Mouse (Mus musculus): Measurements from ENCODE around the gene Kcnn3.

The Kcnn3 gene

GRCm38 (mm10) chr3:89569058-89569457 is 49.1 kb downstream of the Kcnn3 start:
- DNase-seq, result no peak

- DNase-seq, result no peak
Observed at GRCm38 (mm10) chr3:89569707-89570324, 49.9 kb downstream of the Kcnn3 start.

GRCm38 (mm10) chr3:89570362-89570761 is 50.4 kb downstream of the Kcnn3 start:
- no peak for DNase-seq

DNA sequence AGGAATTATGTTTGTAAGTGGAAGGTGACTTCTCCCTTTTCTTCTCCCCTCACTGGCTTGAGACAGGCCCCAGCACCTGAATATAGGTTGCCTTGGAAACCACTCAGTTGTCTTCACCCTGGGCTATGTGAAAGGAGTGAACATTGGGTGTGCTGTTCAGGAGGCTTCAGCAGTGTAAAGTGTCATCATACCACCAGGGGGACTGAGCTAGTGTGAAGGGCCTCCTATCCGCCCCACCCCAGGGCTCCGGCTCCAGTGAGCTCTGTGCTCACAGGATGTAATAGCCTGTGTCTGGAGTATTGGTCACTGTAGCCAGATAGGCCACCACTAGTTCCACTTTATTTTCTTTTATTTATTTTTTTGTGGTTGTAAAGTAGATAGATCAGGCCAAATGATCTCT is 54.3 kb downstream of the Kcnn3 start:
- peak; percentile 61 to 75 for DNase-seq

DNA sequence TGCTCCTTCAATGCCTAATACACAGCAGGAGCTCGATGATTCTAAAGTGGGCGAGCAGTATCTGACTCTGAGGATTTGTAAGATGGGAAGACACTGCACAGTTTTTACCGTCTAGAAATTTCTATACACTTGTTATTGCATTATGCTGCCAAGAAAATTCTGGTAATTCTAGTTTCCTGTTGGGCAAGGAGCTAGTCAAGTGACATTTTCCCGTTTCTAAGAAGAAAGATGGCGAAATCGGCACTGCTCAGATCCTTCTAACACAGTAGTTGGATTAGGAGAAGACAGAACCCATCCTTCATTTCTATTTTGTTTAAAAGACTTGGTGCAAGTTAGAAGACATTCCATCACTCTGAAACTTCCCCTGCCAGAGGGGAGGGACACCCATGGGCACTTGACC is 56.4 kb downstream of the Kcnn3 start:
- no peak for DNase-seq

- no peak for DNase-seq
Observed at GRCm38 (mm10) chr3:89577154-89577553, 57.2 kb downstream of the Kcnn3 start.

DNA sequence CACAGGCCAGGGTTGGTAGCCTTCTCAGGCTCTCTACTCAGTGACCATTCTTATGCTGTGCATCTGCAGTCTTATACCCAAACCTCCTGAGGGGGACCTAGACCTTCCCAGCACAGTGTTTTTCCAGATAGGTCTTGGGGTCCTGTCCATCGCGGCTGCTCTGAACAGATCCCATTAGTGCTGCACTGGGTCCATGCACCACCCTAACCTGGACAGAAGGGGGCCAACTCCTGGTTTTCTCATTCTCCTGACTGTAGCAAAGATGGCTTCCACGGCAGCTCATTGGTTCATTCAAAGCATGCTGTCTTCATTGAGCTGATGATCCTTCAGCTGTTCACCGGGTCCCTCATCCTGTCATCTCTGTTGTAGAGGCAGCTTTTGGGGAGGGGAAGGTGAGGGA is 58.1 kb downstream of the Kcnn3 start:
- peak in 1 of 2 experiments; percentile 29 for DNase-seq

- DNase-seq, result peak in 1 of 2 experiments; percentile 30
Observed at GRCm38 (mm10) chr3:89578803-89579202, 58.8 kb downstream of the Kcnn3 start.

GRCm38 (mm10) chr3:89584254-89584653 is 64.3 kb downstream of the Kcnn3 start:
- DNase-seq, result no peak

DNA sequence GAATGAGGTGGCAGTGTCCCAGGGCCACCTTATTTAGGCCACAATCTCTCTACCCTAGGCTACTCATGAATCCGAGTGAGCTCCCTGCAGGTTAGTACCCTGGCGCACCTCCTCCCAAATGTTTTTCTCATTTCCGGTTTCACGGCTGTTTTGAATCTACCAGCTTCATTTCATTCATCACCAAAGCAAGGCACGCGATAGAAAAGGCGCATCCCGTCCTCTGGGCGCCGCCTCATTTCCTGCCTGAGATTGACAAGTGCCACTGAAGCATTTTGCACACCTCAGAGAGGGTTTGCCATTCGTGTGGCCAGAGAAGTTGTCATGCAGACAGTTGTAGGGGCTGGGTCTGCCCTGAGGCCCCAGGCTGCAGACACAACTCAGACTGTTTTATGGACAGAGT is 68.5 kb downstream of the Kcnn3 start:
- DNase-seq, result no peak

DNA sequence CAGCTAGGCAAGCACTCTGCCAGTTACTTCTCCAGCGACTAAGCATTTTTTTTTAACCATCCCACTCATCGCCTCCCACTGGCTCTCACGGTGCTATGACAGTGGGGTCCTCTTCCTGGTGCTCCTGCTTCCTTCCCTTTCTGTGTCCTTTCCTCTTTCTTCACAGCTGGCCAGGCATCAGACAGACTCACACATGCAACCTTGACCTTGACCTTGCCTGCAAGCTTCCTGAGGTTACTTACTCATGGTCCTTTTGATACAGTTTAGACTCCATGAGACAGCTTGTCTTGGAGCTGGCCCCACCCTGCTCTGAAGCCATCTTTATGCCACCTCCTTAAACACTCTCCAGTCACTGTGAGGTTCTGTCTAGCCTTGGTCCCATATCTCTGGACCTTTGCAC is 69.4 kb downstream of the Kcnn3 start:
- no peak for DNase-seq

DNA sequence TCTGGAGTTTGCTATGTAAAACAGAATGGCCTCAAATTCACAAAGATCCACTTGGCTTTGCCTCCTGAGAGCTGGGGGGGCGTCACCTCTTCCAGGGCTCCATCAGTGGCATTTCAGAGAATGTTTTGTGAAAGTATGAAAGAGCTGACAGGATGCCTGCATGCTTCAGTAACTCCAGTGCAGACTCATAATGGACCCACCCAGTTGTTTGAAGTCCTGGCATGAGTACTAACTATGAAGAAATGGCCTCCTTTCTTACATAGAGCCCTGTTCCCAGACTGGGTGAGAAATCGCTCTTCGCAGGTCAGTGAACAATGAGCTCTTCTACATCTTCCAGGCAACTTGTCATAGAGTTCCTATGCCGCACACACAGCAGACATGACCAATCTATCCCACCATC is 70.4 kb downstream of the Kcnn3 start:
- DNase-seq, result no peak

GRCm38 (mm10) chr3:89591461-89591860 is 71.5 kb downstream of the Kcnn3 start:
- no peak for DNase-seq

GRCm38 (mm10) chr3:89592809-89593208 is 72.8 kb downstream of the Kcnn3 start:
- no peak for DNase-seq

- DNase-seq, result no peak
Observed at GRCm38 (mm10) chr3:89593524-89593923, 73.6 kb downstream of the Kcnn3 start.

GRCm38 (mm10) chr3:89598361-89598760 is 78.4 kb downstream of the Kcnn3 start:
- no peak for DNase-seq

DNA sequence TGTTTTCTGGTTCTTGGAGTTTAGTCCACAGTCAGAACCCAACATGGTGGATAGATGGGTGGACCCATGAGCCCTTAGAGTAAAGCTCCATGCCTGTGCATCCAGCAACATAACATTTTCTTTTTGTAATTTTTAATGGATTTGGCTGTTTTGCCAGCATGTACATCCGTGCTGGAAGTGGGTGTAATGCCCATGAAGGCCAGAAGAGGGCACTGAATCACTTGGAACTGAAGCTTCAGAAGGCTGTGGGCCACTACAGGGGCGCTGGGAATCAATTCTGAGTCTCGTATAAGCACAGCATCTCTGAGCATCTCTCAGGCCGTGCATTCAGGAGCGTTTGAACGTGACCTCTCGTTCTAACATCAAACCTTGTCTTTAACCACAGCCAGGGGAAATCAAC is 79.0 kb downstream of the Kcnn3 start:
- DNase-seq, result no peak

DNA sequence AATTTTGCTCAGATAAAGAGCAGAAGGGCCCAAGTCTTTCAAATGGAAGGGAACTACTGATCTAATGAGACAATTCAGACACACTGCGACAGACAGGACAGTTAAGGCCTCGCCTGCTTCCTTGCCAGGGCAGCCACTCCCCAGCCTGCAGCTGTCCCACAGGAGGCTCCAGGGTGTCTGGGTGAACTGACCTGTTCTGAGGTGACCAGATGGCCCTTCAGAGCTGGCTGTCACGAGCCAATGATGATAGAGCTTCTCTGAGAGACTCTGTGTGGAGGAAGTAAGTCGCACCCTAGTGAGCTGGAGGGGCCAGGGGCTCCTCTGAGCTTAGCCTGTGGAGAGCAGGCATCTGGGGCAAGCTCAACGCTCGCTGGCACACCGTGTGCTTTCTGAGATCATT is 81.1 kb downstream of the Kcnn3 start:
- DNase-seq, result no peak

GRCm38 (mm10) chr3:89603300-89603699 is 83.3 kb downstream of the Kcnn3 start:
- no peak for DNase-seq

DNA sequence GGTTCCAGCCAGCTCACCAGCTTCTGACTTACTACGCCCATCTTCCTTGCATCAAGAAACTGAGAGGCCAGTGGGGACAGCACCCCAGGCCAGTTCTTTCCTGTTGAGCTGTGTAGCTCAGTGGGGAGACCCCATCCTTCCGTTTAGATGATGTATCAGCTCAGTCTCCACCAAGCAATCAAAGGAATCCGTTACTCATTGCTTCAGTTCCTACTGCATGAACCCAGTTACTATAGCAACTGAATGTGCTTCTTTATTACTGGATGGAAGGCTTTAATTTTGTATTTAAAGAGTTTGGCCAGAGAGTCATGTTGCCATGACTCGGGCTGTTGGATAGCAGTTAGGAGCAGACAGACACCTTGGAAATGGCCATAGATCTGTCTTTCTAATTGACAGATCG is 85.3 kb downstream of the Kcnn3 start:
- no peak for DNase-seq

- peak; percentile 35 to 53 for DNase-seq
Observed at GRCm38 (mm10) chr3:89607327-89607726, 87.4 kb downstream of the Kcnn3 start.

GRCm38 (mm10) chr3:89612048-89612447 is 92.1 kb downstream of the Kcnn3 start:
- no peak for DNase-seq

DNA sequence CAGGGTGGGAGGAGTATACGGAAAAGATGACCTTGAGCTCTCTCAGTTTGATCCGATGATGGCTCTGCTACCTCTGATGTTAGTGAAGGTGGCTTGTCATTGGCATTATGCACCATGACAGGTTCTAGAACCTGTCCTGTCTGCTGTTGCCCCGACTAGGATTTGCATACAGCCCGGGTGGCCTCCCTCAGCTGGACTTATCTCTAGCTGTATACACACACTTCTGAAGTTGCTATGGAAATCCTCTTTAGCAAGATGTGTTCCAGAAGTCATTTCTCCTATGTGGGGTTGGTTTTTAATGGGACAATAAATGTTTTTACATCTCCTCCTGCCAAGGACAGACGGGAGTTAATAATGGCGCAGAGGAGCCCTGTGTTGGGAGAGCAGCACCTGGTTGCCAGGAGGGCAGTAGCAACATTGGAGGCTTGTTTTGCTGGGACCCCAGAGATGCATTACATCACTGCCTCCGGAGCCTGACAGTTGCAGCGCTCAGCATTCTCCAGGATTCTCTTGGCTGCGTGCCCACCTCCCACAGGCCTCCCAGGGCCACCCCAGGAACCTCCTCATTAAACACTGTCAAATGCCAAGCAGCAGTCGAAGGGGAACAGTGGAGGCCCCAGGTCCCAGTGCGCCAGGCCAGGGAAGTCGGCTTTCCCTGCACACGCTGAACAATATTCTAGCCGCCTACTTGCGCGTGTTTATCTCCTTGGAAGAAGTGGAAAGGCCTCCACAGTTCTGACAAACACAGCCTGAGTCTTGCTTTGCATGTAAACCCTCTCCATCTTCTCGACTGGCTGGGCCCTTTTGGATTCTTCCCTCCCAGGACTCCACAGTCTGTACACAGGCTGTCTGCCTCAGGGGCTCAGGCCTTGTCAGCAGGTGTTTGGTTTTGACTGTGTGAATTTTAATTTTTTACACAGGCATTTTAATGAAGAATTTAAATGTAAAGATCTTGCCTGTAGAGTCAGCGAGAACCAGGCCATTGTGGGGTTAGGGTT is 93.9 kb downstream of the Kcnn3 start:
- peak; percentile 93 to 94 for DNase-seq

- peak in 1 of 2 experiments; percentile 35 for DNase-seq
Observed at GRCm38 (mm10) chr3:89616861-89617260, 96.9 kb downstream of the Kcnn3 start.

Measured in kidney, postnatal 4 days (tissue).